Comparison of ENCODE assay signal across 12 mouse cellular contexts in genomic region chr2:154209112-154209511, GRCm38 (mm10). TPM values are rescaled to one million over a fixed set of nuclear protein-coding genes. Genes with fewer than 3 reads are reported as not detected.
DNase-seq lines count a peak whose midpoint lies in the region; ATAC-seq and TF ChIP-seq lines count a peak whose summit lies in the region.
"Had no signal": no experiment of that assay in that cellular context is flagged by ENCODE, and none has a peak within 500 bp of the region (broad histone marks: within the 10 kb centered on the region; RNA-seq: fewer than 3 reads in every experiment).

No protein-coding gene starts in this region.

- H3K4me1 ChIP-seq in CH12.LX (ENCODE audit: control insufficient read depth in 1 of 2, insufficient read depth in 2 of 2): no peaks in the 10 kb centered on the region
- H3K4me1 ChIP-seq: forebrain, embryonic 12.5 days; limb, embryonic 12.5 days; stomach, embryonic 15.5 days had no signal

- no peak overlapping the region for H3K9ac ChIP-seq in CH12.LX (ENCODE audit: insufficient read depth, low read depth)
- H3K9ac ChIP-seq: forebrain, embryonic 12.5 days; limb, embryonic 12.5 days; stomach, embryonic 15.5 days had no signal

- H3K27me3 ChIP-seq in CH12.LX (replicated peaks): peaks cover 88% of the 10 kb centered on the region
- H3K27me3 ChIP-seq: forebrain, embryonic 12.5 days; limb, embryonic 12.5 days; stomach, embryonic 15.5 days had no signal

- in situ Hi-C loops in CH12.LX (cut with MboI; ENCODE audit: low pct_ligation_motif_present, low pct_unique_long_range_greater_than_20kb, low sequenced_read_pairs): no loop called here

- no peaks in the 10 kb centered on the region for H3K79me2 ChIP-seq in CH12.LX (replicated peaks; ENCODE audit: control insufficient read depth, extremely low read depth, insufficient read depth, poor library complexity, severe bottlenecking)

- DNase-seq in kidney, adult 9 months: peak; percentile 6
- no peak for DNase-seq in kidney, postnatal 4 days
- peak; percentile 70 for DNase-seq in 3T3-L1 (ENCODE audit: low read depth, low spot score)
- peak; percentile 20 for DNase-seq in CH12.LX (ENCODE audit: extremely low read depth)
- DNase-seq in urinary bladder, postnatal 10 days (ENCODE audit: low spot score): no peak
- DNase-seq in gastrocnemius, postnatal 4 days (ENCODE audit: low spot score in 2 of 2): no peak
- DNase-seq in thymus, postnatal 10 days (ENCODE audit: low spot score in 2 of 2): no peak

- no peaks in the 10 kb centered on the region for H3K36me3 ChIP-seq in CH12.LX (replicated peaks in 1 of 2; ENCODE audit: control insufficient read depth in 1 of 2, insufficient read depth in 1 of 2, low read length in 1 of 2)
- H3K36me3 ChIP-seq: forebrain, embryonic 12.5 days; limb, embryonic 12.5 days; stomach, embryonic 15.5 days had no signal

- TF ChIP-seq RAD21 in CH12.LX (IDR thresholded peaks at IDR 0.05; ENCODE audit: low read depth, low read length): peak; percentile 59

- no peak overlapping the region for H3K27ac ChIP-seq in CH12.LX (ENCODE audit: insufficient read depth, low read depth)
- H3K27ac ChIP-seq: forebrain, embryonic 12.5 days; limb, embryonic 12.5 days; stomach, embryonic 15.5 days had no signal

- ATAC-seq in common myeloid progenitor, adult 5-6 weeks (replicated peaks; ENCODE audit: low read depth, poor library complexity, severe bottlenecking): peak; percentile 67

- dilution Hi-C loops in CH12.LX (cut with MboI; ENCODE audit: extremely low pct_ligation_motif_present, extremely low pct_unique_long_range_greater_than_20kb, low sequenced_read_pairs): no loop called here

- H3K4me2 ChIP-seq in CH12.LX (ENCODE audit: insufficient read depth, low read depth, poor library complexity, severe bottlenecking): no peak overlapping the region
- H3K4me2 ChIP-seq: forebrain, embryonic 12.5 days; limb, embryonic 12.5 days; stomach, embryonic 15.5 days had no signal

- TF ChIP-seq CTCF in CH12.LX (conservative IDR thresholded peaks at IDR 0.05 in 1 of 2, IDR thresholded peaks at IDR 0.05 in 1 of 2; ENCODE audit: low read depth in 2 of 2, low read length in 2 of 2): peak; percentile 39 to 74; a peak in 3 of 4 replicates

- no peak for TF ChIP-seq POLR2A in CH12.LX (IDR thresholded peaks at IDR 0.05; ENCODE audit: low read depth, low read length)

- no peaks in the 10 kb centered on the region for H3K9me3 ChIP-seq in CH12.LX (replicated peaks; ENCODE audit: low read length)
- H3K9me3 ChIP-seq: forebrain, embryonic 12.5 days; limb, embryonic 12.5 days; stomach, embryonic 15.5 days had no signal

- no peak for TF ChIP-seq EP300 in CH12.LX (IDR thresholded peaks at IDR 0.05; ENCODE audit: low read length)

- no peak overlapping the region for H3K4me3 ChIP-seq in CH12.LX (replicated peaks in 1 of 3; ENCODE audit: low read depth in 2 of 3, low read length in 2 of 3, poor library complexity in 1 of 3)
- H3K4me3 ChIP-seq: forebrain, embryonic 12.5 days; limb, embryonic 12.5 days; stomach, embryonic 15.5 days had no signal

TF ChIP-seq in CH12.LX, 34 proteins besides CTCF, POLR2A, EP300 and RAD21:
- peak; percentile 52 for TF ChIP-seq SMC3 (IDR thresholded peaks at IDR 0.05; ENCODE audit: low read depth, low read length)
- TF ChIP-seq IRF4 (IDR thresholded peaks at IDR 0.05; ENCODE audit: low read depth, low read length): no peak

RNA-seq across cellular contexts. Expression of gene Bpifb5, which starts 14.4 kb away (rescaled TPM):
- total RNA-seq in CH12.LX (2012; rRNA removed) (not detected in 2 replicates), CH12.LX (2014; rRNA removed) (not detected in 2 replicates)
- not detected in 2 replicates for polyA plus RNA-seq in CH12.LX (2012; ENCODE audit: insufficient read length, low read depth)
- not detected in 2 replicates for total RNA-seq in common myeloid progenitor, adult 5-6 weeks (2017)
- under 1 TPM; 0.17 to 0.21 TPM for total RNA-seq in gastrocnemius, postnatal 4 days (2021)
- polyA plus RNA-seq: limb, embryonic 12.5 days; neural tube, embryonic 11.5 days had no signal

RNA-seq across cellular contexts. Expression of gene Bpifb1, which starts 18.5 kb away (rescaled TPM):
- not detected in 2 replicates for total RNA-seq in CH12.LX (2012; rRNA removed)
- not detected in 2 replicates for total RNA-seq in CH12.LX (2014; rRNA removed)
- not detected in 2 replicates for polyA plus RNA-seq in CH12.LX (2012; ENCODE audit: insufficient read length, low read depth)
- not detected in 2 replicates for total RNA-seq in common myeloid progenitor, adult 5-6 weeks (2017)
- not detected for total RNA-seq in gastrocnemius, postnatal 4 days (2021)
- polyA plus RNA-seq: forebrain, embryonic 12.5 days; limb, embryonic 12.5 days; neural tube, embryonic 11.5 days had no signal

RNA-seq across cellular contexts. Expression of gene Bpifa5, which starts 46.7 kb away (rescaled TPM):
- total RNA-seq in CH12.LX (2012; rRNA removed) (not detected in 2 replicates), CH12.LX (2014; rRNA removed) (not detected in 2 replicates)
- polyA plus RNA-seq in CH12.LX (2012; ENCODE audit: insufficient read length, low read depth): not detected in 2 replicates
- not detected in 2 replicates for total RNA-seq in common myeloid progenitor, adult 5-6 weeks (2017)
- total RNA-seq in gastrocnemius, postnatal 4 days (2021): not detected
- polyA plus RNA-seq: forebrain, embryonic 12.5 days; limb, embryonic 12.5 days; neural tube, embryonic 11.5 days; stomach, embryonic 15.5 days had no signal

RNA-seq across cellular contexts. Expression of gene Bpifb9a, which starts 48.5 kb away (rescaled TPM):
- total RNA-seq in CH12.LX (2012; rRNA removed) (not detected in 2 replicates), CH12.LX (2014; rRNA removed) (not detected in 2 replicates)
- polyA plus RNA-seq in CH12.LX (2012; ENCODE audit: insufficient read length, low read depth): not detected in 2 replicates
- total RNA-seq in common myeloid progenitor, adult 5-6 weeks (2017): not detected in 2 replicates
- not detected for total RNA-seq in gastrocnemius, postnatal 4 days (2021)
- polyA plus RNA-seq: forebrain, embryonic 12.5 days; limb, embryonic 12.5 days; neural tube, embryonic 11.5 days; stomach, embryonic 15.5 days had no signal

Comparison
In these comparisons a context has a peak if more than half of its experiments do, and no peak if none do; other contexts are left out.
1. DNase-seq: peak in kidney, adult 9 months (single experiment), 3T3-L1 (single experiment) and CH12.LX (single experiment); none in kidney, postnatal 4 days (0 of 2), urinary bladder, postnatal 10 days (single experiment), gastrocnemius, postnatal 4 days (0 of 2) and thymus, postnatal 10 days (0 of 2).